Mouse (Mus musculus) small intestine, adult 2 months (tissue): ENCODE data around the gene Adamts7. TPM values are rescaled to one million over a fixed set of nuclear protein-coding genes. Genes with fewer than 3 reads are reported as not detected.

ENCODE experiments used
- H3K27ac ChIP-seq: fragments of 200-500 bp; 2 replicates; pipeline ENCODE4 v1.5.1; 2012; ENCODE audit warnings: low read depth, low read length, control low read depth, inconsistent platforms; ENCODE audit not compliant: insufficient read depth
- H3K27me3 ChIP-seq: fragments of 200-500 bp; 2 replicates; pipeline ENCODE4 v1.6.1; 2012; ENCODE audit warnings: mild to moderate bottlenecking, moderate library complexity, low read length, inconsistent platforms; ENCODE audit not compliant: control insufficient read depth, insufficient read depth
- H3K36me3 ChIP-seq: fragments of 200-500 bp; 2 replicates; pipeline ENCODE4 v1.6.1; 2012; ENCODE audit warnings: mild to moderate bottlenecking, low read length, control low read depth, inconsistent platforms; ENCODE audit not compliant: control insufficient read depth, insufficient read depth
- H3K4me1 ChIP-seq: fragments of 200-500 bp; 2 replicates; pipeline ENCODE4 v1.6.1; 2012; ENCODE audit warnings: low read length, inconsistent platforms, mixed read lengths; ENCODE audit not compliant: control insufficient read depth, insufficient read depth, insufficient read length
- H3K4me3 ChIP-seq: fragments of 200-500 bp; 2 replicates; pipeline ENCODE4 v1.5.1; 2012; ENCODE audit warnings: low read depth, mild to moderate bottlenecking, control low read depth, inconsistent platforms, low read length, moderate library complexity
- CTCF ChIP-seq: fragments of 200-500 bp; IDR thresholded peaks from 2 replicates; pipeline ENCODE4 v1.5.1; 2012; ENCODE audit warnings: low read depth, mild to moderate bottlenecking, control low read depth, inconsistent platforms, low read length, moderate library complexity, mixed read lengths; ENCODE audit not compliant: insufficient replicate concordance, insufficient read length; ENCODE audit errors: extremely low read depth
- POLR2A ChIP-seq: fragments of 200-500 bp; IDR thresholded peaks from 2 replicates; pipeline ENCODE4 v1.6.1; 2012; ENCODE audit warnings: low read depth, mild to moderate bottlenecking, control low read depth, inconsistent platforms, low read length, moderate library complexity
- WGBS: fragments of 180-500 bp; shearing (Covaris S2); methylation state at CpG from one replicate; pipeline ENCODE4 v1.1.7; 2018; 5-methylcytosine and 5-hydroxymethylcytosine counted together
- polyA plus RNA-seq: library from polyadenylated mRNA; depleted of rRNA; stranded (reverse); fragments of >200 nt; gene quantifications from 2 replicates; pipeline ENCODE4 v1.2.3, GENCODE M21; 2012

The Adamts7 gene
- polyA plus RNA-seq, 1 experiment, result 4.1 TPM

- WGBS, result 78% methylated on average over 8 of the region's 8 CpGs
These were observed 9.9 kb downstream of the Adamts7 start for GRCm38 (mm10) chr9:90172528-90173321.

GRCm38 (mm10) chr9:90173330-90173729, 10.5 kb downstream of the Adamts7 start:
- 41% methylated on average over 3 of the region's 3 CpGs for WGBS
- TF ChIP-seq CTCF, result no peak
- TF ChIP-seq POLR2A, result no peak

More at GRCm38 (mm10) chr9:90172528-90173321, 9.9 kb downstream of the Adamts7 start:
- Histone ChIP-seq H3K4me1 (no peaks in the 10 kb centered on the region), H3K27me3 (no peaks in the 10 kb centered on the region), H3K27ac (no peak overlapping the region), H3K36me3 (no peaks in the 10 kb centered on the region), H3K4me3 (no peak overlapping the region)
- TF ChIP-seq POLR2A (no peak), CTCF (no peak)

GRCm38 (mm10) chr9:90179409-90179808, 16.5 kb downstream of the Adamts7 start:
- Histone ChIP-seq H3K36me3 (no peaks in the 10 kb centered on the region), H3K27ac (no peak overlapping the region), H3K27me3 (no peaks in the 10 kb centered on the region), H3K4me1 (no peaks in the 10 kb centered on the region; the same call in none of the 2 replicates), H3K4me3 (no peak overlapping the region)
- TF ChIP-seq CTCF (no peak), POLR2A (no peak)
- WGBS, result 77% methylated on average over 5 of the region's 5 CpGs

More at GRCm38 (mm10) chr9:90173330-90173729, 10.5 kb downstream of the Adamts7 start:
- no peak overlapping the region for H3K4me3 ChIP-seq
- H3K36me3 ChIP-seq, result no peaks in the 10 kb centered on the region
- H3K27me3 ChIP-seq, result no peaks in the 10 kb centered on the region
- H3K27ac ChIP-seq, result no peak overlapping the region
- no peaks in the 10 kb centered on the region for H3K4me1 ChIP-seq

- Histone ChIP-seq H3K27ac (no peak overlapping the region), H3K4me3 (no peak overlapping the region), H3K4me1 (no peaks in the 10 kb centered on the region; the same call in none of the 2 replicates), H3K36me3 (no peaks in the 10 kb centered on the region), H3K27me3 (no peaks in the 10 kb centered on the region)
- 77% methylated on average over 6 of the region's 6 CpGs for WGBS
- TF ChIP-seq POLR2A (no peak), CTCF (no peak)
These were observed 19.0 kb downstream of the Adamts7 start for GRCm38 (mm10) chr9:90181656-90182388.

GRCm38 (mm10) chr9:90182636-90183421, 20.0 kb downstream of the Adamts7 start:
- 67% methylated on average over 18 of the region's 18 CpGs for WGBS
- Histone ChIP-seq H3K4me3 (no peak overlapping the region), H3K4me1 (no peaks in the 10 kb centered on the region; the same call in none of the 2 replicates), H3K27ac (no peak overlapping the region), H3K36me3 (no peaks in the 10 kb centered on the region), H3K27me3 (no peaks in the 10 kb centered on the region)
- no peak for TF ChIP-seq CTCF
- no peak for TF ChIP-seq POLR2A

GRCm38 (mm10) chr9:90183550-90183949, 20.7 kb downstream of the Adamts7 start:
- 59% methylated on average over 3 of the region's 3 CpGs for WGBS
- H3K36me3 ChIP-seq, result no peaks in the 10 kb centered on the region
- no peak overlapping the region for H3K4me3 ChIP-seq
- no peaks in the 10 kb centered on the region for H3K27me3 ChIP-seq
- H3K4me1 ChIP-seq, result no peaks in the 10 kb centered on the region; the same call in none of the 2 replicates
- H3K27ac ChIP-seq, result no peak overlapping the region
- TF ChIP-seq CTCF (no peak), POLR2A (no peak)
